Mouse (Mus musculus) ES-Bruce4 (cell line): ENCODE data around the gene Dab1. TPM values are rescaled to one million over a fixed set of nuclear protein-coding genes. Genes with fewer than 3 reads are reported as not detected.

Experiments
- H3K27ac ChIP-seq: 2 replicates; pipeline ENCODE4 v1.5.1; 2012; ENCODE audit warnings: low read length, inconsistent platforms; ENCODE audit not compliant: insufficient read depth
- H3K27me3 ChIP-seq: 2 replicates; pipeline ENCODE4 v1.6.1; 2012; ENCODE audit warnings: mild to moderate bottlenecking, low read length, inconsistent platforms; ENCODE audit not compliant: control insufficient read depth, poor library complexity, insufficient read depth, severe bottlenecking
- H3K36me3 ChIP-seq: 2 replicates; pipeline ENCODE4 v1.6.1; 2012; ENCODE audit warnings: inconsistent platforms, mild to moderate bottlenecking, low read length, moderate library complexity; ENCODE audit not compliant: control insufficient read depth, poor library complexity, insufficient read depth, severe bottlenecking
- H3K4me1 ChIP-seq: one replicate; pipeline ENCODE4 v1.8.1; 2011; ENCODE audit warnings: low read length; ENCODE audit not compliant: control insufficient read depth, insufficient read depth
- H3K4me3 ChIP-seq: 2 replicates; pipeline ENCODE4 v1.5.1; 2011; ENCODE audit warnings: low read depth, mild to moderate bottlenecking, low read length
- H3K9ac ChIP-seq: 2 replicates; pipeline ENCODE4 v1.6.1; 2012; ENCODE audit warnings: low read depth, mild to moderate bottlenecking, inconsistent platforms; ENCODE audit not compliant: poor library complexity, severe bottlenecking
- H3K9me3 ChIP-seq: replicated peaks from 2 replicates; pipeline ENCODE4 v1.6.1; 2012; ENCODE audit warnings: mild to moderate bottlenecking, low read length, inconsistent platforms; ENCODE audit not compliant: control insufficient read depth, poor library complexity, insufficient read depth, severe bottlenecking
- CTCF ChIP-seq: IDR thresholded peaks from one replicate; pipeline ENCODE4 v1.8.1; 2011; ENCODE audit warnings: low read depth, low read length
- EP300 ChIP-seq: IDR thresholded peaks from 2 replicates; pipeline ENCODE4 v1.6.1; 2011; ENCODE audit warnings: low read depth, low read length; ENCODE audit not compliant: insufficient read depth
- POLR2A ChIP-seq: IDR thresholded peaks from one replicate; pipeline ENCODE4 v1.8.1; 2011; ENCODE audit warnings: low read length; ENCODE audit not compliant: insufficient read depth
- polyA plus RNA-seq: library from polyadenylated mRNA; stranded (reverse); fragments of >200 nt; gene quantifications from 2 replicates; pipeline ENCODE4 v1.2.4, GENCODE M21; 2011; ENCODE audit warnings: low read depth; ENCODE audit not compliant: missing spikeins, insufficient read depth, insufficient read length

The Dab1 gene
- polyA plus RNA-seq, 1 experiment, result 4.8 TPM

GRCm38 (mm10) chr4:104529905-104530646 lies 910.9 kb downstream of the Dab1 start:
- Histone ChIP-seq H3K27me3 (no peaks in the 10 kb centered on the region), H3K9ac (no peak overlapping the region), H3K4me3 (no peak overlapping the region), H3K4me1 (no peaks in the 10 kb centered on the region), H3K36me3 (no peaks in the 10 kb centered on the region), H3K9me3 (no peaks in the 10 kb centered on the region), H3K27ac (no peak overlapping the region)
- TF ChIP-seq EP300 (no peak), CTCF (no peak), POLR2A (no peak)

- Histone ChIP-seq H3K27me3 (no peaks in the 10 kb centered on the region), H3K9ac (no peak overlapping the region), H3K27ac (no peak overlapping the region), H3K9me3 (no peaks in the 10 kb centered on the region), H3K4me1 (no peaks in the 10 kb centered on the region), H3K4me3 (no peak overlapping the region), H3K36me3 (no peaks in the 10 kb centered on the region)
- no peak for TF ChIP-seq EP300
- TF ChIP-seq POLR2A, result no peak
- no peak for TF ChIP-seq CTCF
Measured at GRCm38 (mm10) chr4:104532846-104533245, 913.7 kb downstream of the Dab1 start.

GRCm38 (mm10) chr4:104538420-104538819 lies 919.3 kb downstream of the Dab1 start:
- H3K4me1 ChIP-seq, result no peaks in the 10 kb centered on the region
- H3K27me3 ChIP-seq, result no peaks in the 10 kb centered on the region
- no peaks in the 10 kb centered on the region for H3K36me3 ChIP-seq
- no peak overlapping the region for H3K9ac ChIP-seq
- H3K4me3 ChIP-seq, result no peak overlapping the region
- no peaks in the 10 kb centered on the region for H3K9me3 ChIP-seq
- H3K27ac ChIP-seq, result no peak overlapping the region
- TF ChIP-seq POLR2A, result no peak
- no peak for TF ChIP-seq EP300
- TF ChIP-seq CTCF, result no peak

- H3K4me1 ChIP-seq, result no peaks in the 10 kb centered on the region
- no peak for TF ChIP-seq CTCF
- no peak for TF ChIP-seq POLR2A
- TF ChIP-seq EP300, result no peak
- H3K27me3 ChIP-seq, result no peaks in the 10 kb centered on the region
- no peak overlapping the region for H3K4me3 ChIP-seq
- H3K9me3 ChIP-seq, result no peaks in the 10 kb centered on the region
- no peak overlapping the region for H3K27ac ChIP-seq
- no peaks in the 10 kb centered on the region for H3K36me3 ChIP-seq
- no peak overlapping the region for H3K9ac ChIP-seq
Measured at GRCm38 (mm10) chr4:104539047-104539446, 919.9 kb downstream of the Dab1 start.

- Histone ChIP-seq H3K27ac (no peak overlapping the region), H3K4me1 (no peaks in the 10 kb centered on the region), H3K9ac (no peak overlapping the region), H3K27me3 (no peaks in the 10 kb centered on the region), H3K36me3 (no peaks in the 10 kb centered on the region), H3K4me3 (no peak overlapping the region), H3K9me3 (no peaks in the 10 kb centered on the region)
- TF ChIP-seq CTCF (no peak), EP300 (no peak), POLR2A (no peak)
Measured at GRCm38 (mm10) chr4:104547091-104547490, 927.9 kb downstream of the Dab1 start.

- Histone ChIP-seq H3K36me3 (no peaks in the 10 kb centered on the region), H3K4me3 (no peak overlapping the region), H3K27me3 (no peaks in the 10 kb centered on the region), H3K4me1 (no peaks in the 10 kb centered on the region), H3K9ac (no peak overlapping the region), H3K9me3 (no peaks in the 10 kb centered on the region), H3K27ac (no peak overlapping the region)
- TF ChIP-seq EP300 (no peak), POLR2A (no peak)
Measured at GRCm38 (mm10) chr4:104548287-104548686, 929.1 kb downstream of the Dab1 start.
